Comparison of ENCODE assay signal across 12 mouse cellular contexts in the genomic region with DNA sequence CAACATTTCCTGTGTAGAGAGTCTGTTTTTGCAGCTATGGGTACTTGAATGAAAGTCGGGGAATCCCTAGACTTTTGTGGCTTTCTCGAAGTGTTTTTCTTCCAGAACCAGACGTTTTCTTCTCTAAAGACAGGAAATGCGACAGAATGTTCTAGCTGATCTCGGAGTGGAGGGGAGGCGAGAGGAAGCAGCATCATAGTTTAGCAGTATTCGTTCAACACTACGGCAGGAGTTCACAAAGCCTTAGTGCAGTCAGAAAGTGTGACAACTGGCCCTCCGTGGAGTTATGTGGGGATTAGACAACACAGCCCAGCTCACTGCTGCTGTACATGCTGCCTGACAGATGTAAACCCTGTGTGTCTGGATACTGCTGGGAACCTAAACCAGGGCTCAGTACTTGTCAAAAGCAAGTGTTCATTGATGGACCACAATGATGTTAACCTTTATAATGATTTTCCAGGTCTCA. TPM values are rescaled to one million over a fixed set of nuclear protein-coding genes. Genes with fewer than 3 reads are reported as not detected.
DNase-seq lines count a peak whose midpoint lies in the region; ATAC-seq lines count a peak whose summit lies in the region.
"Had no signal": no experiment of that assay in that cellular context is flagged by ENCODE, and none has a peak within 500 bp of the region (broad histone marks: within the 10 kb centered on the region; RNA-seq: fewer than 3 reads in every experiment).

No protein-coding gene starts in this region.

- no peak overlapping the region for H3K4me2 ChIP-seq in neural tube, embryonic 15.5 days
- H3K4me2 ChIP-seq in limb, embryonic 13.5 days (replicated peaks), result no peak overlapping the region

- peaks cover 18% of the 10 kb centered on the region for H3K4me1 ChIP-seq in heart, embryonic 10.5 days
- H3K4me1 ChIP-seq in neural tube, embryonic 15.5 days, result peaks cover 3% of the 10 kb centered on the region; the same call in 1 of the 2 replicates
- H3K4me1 ChIP-seq in limb, embryonic 13.5 days, result peaks cover 31% of the 10 kb centered on the region
- H3K4me1 ChIP-seq in hindbrain, embryonic 10.5 days (replicated peaks), result peaks cover 12% of the 10 kb centered on the region

- no peaks in the 10 kb centered on the region for H3K36me3 ChIP-seq in heart, embryonic 10.5 days
- H3K36me3 ChIP-seq in neural tube, embryonic 15.5 days, result no peaks in the 10 kb centered on the region
- H3K36me3 ChIP-seq in limb, embryonic 13.5 days, result no peaks in the 10 kb centered on the region
- H3K36me3 ChIP-seq in hindbrain, embryonic 10.5 days, result no peaks in the 10 kb centered on the region

- H3K27ac ChIP-seq in heart, embryonic 10.5 days, result no peak overlapping the region; the same call in 1 of the 2 replicates
- H3K27ac ChIP-seq in neural tube, embryonic 15.5 days (replicated peaks), result no peak overlapping the region
- H3K27ac ChIP-seq in limb, embryonic 13.5 days, result no peak overlapping the region
- no peak overlapping the region for H3K27ac ChIP-seq in hindbrain, embryonic 10.5 days

- no peak overlapping the region for H3K9ac ChIP-seq in neural tube, embryonic 15.5 days (replicated peaks)
- no peak overlapping the region for H3K9ac ChIP-seq in limb, embryonic 13.5 days

- H3K4me3 ChIP-seq in heart, embryonic 10.5 days, result no peak overlapping the region
- no peak overlapping the region for H3K4me3 ChIP-seq in neural tube, embryonic 15.5 days (replicated peaks)
- no peak overlapping the region for H3K4me3 ChIP-seq in limb, embryonic 13.5 days
- no peak overlapping the region for H3K4me3 ChIP-seq in hindbrain, embryonic 10.5 days

- no peaks in the 10 kb centered on the region for H3K9me3 ChIP-seq in heart, embryonic 10.5 days
- H3K9me3 ChIP-seq in neural tube, embryonic 15.5 days (replicated peaks), result no peaks in the 10 kb centered on the region
- H3K9me3 ChIP-seq in limb, embryonic 13.5 days, result no peaks in the 10 kb centered on the region
- H3K9me3 ChIP-seq in hindbrain, embryonic 10.5 days, result no peaks in the 10 kb centered on the region

- 35% methylated on average over 9 of the region's 9 CpGs for WGBS in heart, embryonic 10.5 days
- WGBS in neural tube, embryonic 15.5 days, result 70% methylated on average over 9 of the region's 9 CpGs
- WGBS in limb, embryonic 13.5 days, result 39% methylated on average over 9 of the region's 9 CpGs
- 70% methylated on average over 9 of the region's 9 CpGs for WGBS in hindbrain, embryonic 10.5 days

- peaks cover 3% of the 10 kb centered on the region; the same call in 1 of the 2 replicates for H3K27me3 ChIP-seq in heart, embryonic 10.5 days (ENCODE audit: insufficient read depth, poor library complexity, severe bottlenecking)
- H3K27me3 ChIP-seq in neural tube, embryonic 15.5 days (replicated peaks), result no peaks in the 10 kb centered on the region
- H3K27me3 ChIP-seq in limb, embryonic 13.5 days, result no peaks in the 10 kb centered on the region
- H3K27me3 ChIP-seq in hindbrain, embryonic 10.5 days (ENCODE audit: insufficient read depth, poor library complexity, severe bottlenecking), result no peaks in the 10 kb centered on the region

- no peak for ATAC-seq in neural tube, embryonic 15.5 days (ENCODE audit: low FRiP score)
- 0 out of 2 replicates have a peak, but pooled peaks have one; percentile 61 for ATAC-seq in limb, embryonic 13.5 days (ENCODE audit: low FRiP score, low read depth)

- peak; percentile 59 for DNase-seq in heart, embryonic 10.5 days (ENCODE audit: low spot score)
- DNase-seq in heart, adult 8-10 months (ENCODE audit: low spot score), result no peak
- DNase-seq in neural tube, embryonic 10.5 days (ENCODE audit: extremely low spot score, low spot score), result peak; percentile 12
- peak; percentile 51 for DNase-seq in thymus, postnatal 25 days
- DNase-seq in hindbrain, embryonic 10.5 days (ENCODE audit: low spot score), result no peak
- no peak for DNase-seq in layer of hippocampus, postnatal 10 days (ENCODE audit: low spot score in 2 of 2)
- DNase-seq: cerebellum, postnatal 36 days; liver had no signal

RNA-seq across cellular contexts. Expression of a gene that starts 18.5 kb away (rescaled TPM):
- polyA plus RNA-seq in heart, embryonic 10.5 days (2016; fragmentation: Nextera tagmentation; extraction: Ambion mirVana), result 0.13 TPM in 1 of 2 replicates, not detected in the other
- total RNA-seq in heart, adult 8-10 months (2022), result not detected
- not detected in 2 replicates for polyA plus RNA-seq in neural tube, embryonic 15.5 days (2015; fragmentation: Nextera tagmentation; extraction: Ambion mirVana)
- 2.1 TPM in 2 replicates for polyA plus RNA-seq in limb, embryonic 13.5 days (2015; fragmentation: Nextera tagmentation; extraction: Ambion mirVana)
- not detected in 2 replicates for polyA plus RNA-seq in hindbrain, embryonic 10.5 days (2016; fragmentation: Nextera tagmentation; extraction: Ambion mirVana)
- not detected for total RNA-seq in layer of hippocampus, postnatal 10 days (2021)
- total RNA-seq: granulocyte monocyte progenitor cell, adult 5-6 weeks had no signal
- polyA plus RNA-seq: forebrain, embryonic 11.5 days had no signal

Comparison
In these comparisons a context has a peak if more than half of its experiments do, and no peak if none do; other contexts are left out.
1. DNase-seq: peak in heart, embryonic 10.5 days (single experiment), neural tube, embryonic 10.5 days (single experiment) and thymus, postnatal 25 days (single experiment); none in heart, adult 8-10 months (single experiment), hindbrain, embryonic 10.5 days (single experiment) and layer of hippocampus, postnatal 10 days (0 of 2).